Mouse (Mus musculus): ENCODE measurements at regions not wholly inside any gene's neighbourhood (a gene's known extent, or its start where the extent isn't known, plus 50 kb on each side); places are given as distances from the start of the nearest gene placed in this dataset.

GRCm38 (mm10) chr1:81913561-81913964, 319.3 kb upstream of the Gm9747 start:
- DNase-seq (ENCODE audit: low spot score in 2 of 2): no peak

GRCm38 (mm10) chr1:81916840-81917239, 316.1 kb upstream of the Gm9747 start:
- DNase-seq (ENCODE audit: low spot score in 2 of 2): no peak

GRCm38 (mm10) chr1:81927721-81928120, 305.2 kb upstream of the Gm9747 start:
- no peak for DNase-seq (ENCODE audit: low spot score in 2 of 2)

- DNase-seq (ENCODE audit: low spot score in 2 of 2): no peak
Measured at GRCm38 (mm10) chr1:81933064-81933463, 299.8 kb upstream of the Gm9747 start.

GRCm38 (mm10) chr1:81945236-81945635, 287.7 kb upstream of the Gm9747 start:
- DNase-seq (ENCODE audit: low spot score in 2 of 2): no peak

GRCm38 (mm10) chr1:81950140-81950550, 282.8 kb upstream of the Gm9747 start:
- DNase-seq (ENCODE audit: low spot score in 2 of 2): no peak

GRCm38 (mm10) chr1:81950853-81951252, 282.1 kb upstream of the Gm9747 start:
- no peak for DNase-seq (ENCODE audit: low spot score in 2 of 2)

GRCm38 (mm10) chr1:81951493-81952011, 281.4 kb upstream of the Gm9747 start:
- DNase-seq (ENCODE audit: low spot score in 2 of 2): no peak

- no peak for DNase-seq (ENCODE audit: low spot score in 2 of 2)
Measured at GRCm38 (mm10) chr1:81952095-81952494, 280.8 kb upstream of the Gm9747 start.

- DNase-seq (ENCODE audit: low spot score in 2 of 2): no peak
Measured at GRCm38 (mm10) chr1:81954507-81954906, 278.4 kb upstream of the Gm9747 start.

GRCm38 (mm10) chr1:81967062-81967461, 265.9 kb upstream of the Gm9747 start:
- DNase-seq (ENCODE audit: low spot score in 2 of 2): no peak

- DNase-seq (ENCODE audit: low spot score in 2 of 2): no peak
Measured at GRCm38 (mm10) chr1:81967746-81968295, 265.1 kb upstream of the Gm9747 start.

GRCm38 (mm10) chr1:81972575-81972974, 260.3 kb upstream of the Gm9747 start:
- DNase-seq (ENCODE audit: low spot score in 2 of 2): no peak

- no peak for DNase-seq (ENCODE audit: low spot score in 2 of 2)
Measured at GRCm38 (mm10) chr1:81973481-81973880, 259.4 kb upstream of the Gm9747 start.

GRCm38 (mm10) chr1:82007943-82008342, 225.0 kb upstream of the Gm9747 start:
- DNase-seq (ENCODE audit: low spot score in 2 of 2): no peak

- no peak for DNase-seq (ENCODE audit: low spot score in 2 of 2)
Measured at GRCm38 (mm10) chr1:82008805-82009204, 224.1 kb upstream of the Gm9747 start.

- DNase-seq (ENCODE audit: low spot score in 2 of 2): no peak
Measured at GRCm38 (mm10) chr1:82010995-82011394, 221.9 kb upstream of the Gm9747 start.

GRCm38 (mm10) chr1:82015341-82015740, 217.6 kb upstream of the Gm9747 start:
- DNase-seq (ENCODE audit: low spot score in 2 of 2): no peak

GRCm38 (mm10) chr1:82018701-82019404, 214.1 kb upstream of the Gm9747 start:
- DNase-seq (ENCODE audit: low spot score in 2 of 2): no peak

- no peak for DNase-seq (ENCODE audit: low spot score in 2 of 2)
Measured at GRCm38 (mm10) chr1:82027761-82028160, 205.2 kb upstream of the Gm9747 start.

- DNase-seq (ENCODE audit: low spot score in 2 of 2): no peak
Measured at GRCm38 (mm10) chr1:82031130-82031529, 201.8 kb upstream of the Gm9747 start.

GRCm38 (mm10) chr1:82032410-82032809, 200.5 kb upstream of the Gm9747 start:
- no peak for DNase-seq (ENCODE audit: low spot score in 2 of 2)

GRCm38 (mm10) chr1:82038171-82038570, 194.7 kb upstream of the Gm9747 start:
- no peak for DNase-seq (ENCODE audit: low spot score in 2 of 2)
